Mouse (Mus musculus): ENCODE measurements around the gene Arpc3.
"Not testable (repeated sequence)": the region's sequence is repeated elsewhere in the genome, so short reads cannot be mapped to it uniquely, and the experiment has no call there.

The Arpc3 gene

DNA sequence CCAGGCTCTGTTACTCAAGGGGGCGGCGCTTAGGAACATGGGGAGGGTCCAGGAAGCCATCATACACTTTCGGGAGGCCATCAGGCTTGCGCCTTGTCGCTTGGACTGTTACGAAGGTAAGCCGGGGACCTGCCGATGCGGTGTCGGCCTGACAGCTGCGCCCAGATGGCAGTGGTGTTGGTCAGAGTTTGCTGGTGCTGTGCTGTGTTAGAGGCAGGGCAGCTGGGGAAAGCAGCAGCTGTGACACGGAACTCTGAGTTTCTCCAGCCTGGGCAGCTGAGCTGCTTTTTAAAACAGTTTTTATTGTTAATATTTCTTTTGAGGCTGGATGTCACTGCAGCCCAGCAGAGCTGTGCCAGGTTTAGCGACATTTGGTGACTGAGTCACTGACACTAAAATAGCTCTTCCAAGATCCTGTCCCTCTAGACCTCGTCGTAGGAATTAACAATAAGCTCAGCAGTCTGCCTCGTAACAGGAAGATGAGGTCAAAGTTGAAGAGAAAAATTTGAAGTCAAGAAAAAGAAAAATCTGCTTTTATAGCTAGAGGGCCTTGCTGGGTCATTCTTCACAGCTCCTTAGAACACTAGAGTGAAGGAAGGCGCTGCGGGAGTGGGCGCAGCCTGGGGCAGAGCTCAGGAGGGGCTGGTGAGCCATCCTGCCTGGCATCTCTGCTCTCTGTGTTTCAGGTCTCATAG is 47.9 kb downstream of the Arpc3 start:
- DNase-seq (ENCODE audit: low spot score in 2 of 2) = no peak

- DNase-seq (ENCODE audit: low spot score in 2 of 2) = no peak
Measured at GRCm38 (mm10) chr5:122440095-122440630, 48.5 kb downstream of the Arpc3 start.

DNA sequence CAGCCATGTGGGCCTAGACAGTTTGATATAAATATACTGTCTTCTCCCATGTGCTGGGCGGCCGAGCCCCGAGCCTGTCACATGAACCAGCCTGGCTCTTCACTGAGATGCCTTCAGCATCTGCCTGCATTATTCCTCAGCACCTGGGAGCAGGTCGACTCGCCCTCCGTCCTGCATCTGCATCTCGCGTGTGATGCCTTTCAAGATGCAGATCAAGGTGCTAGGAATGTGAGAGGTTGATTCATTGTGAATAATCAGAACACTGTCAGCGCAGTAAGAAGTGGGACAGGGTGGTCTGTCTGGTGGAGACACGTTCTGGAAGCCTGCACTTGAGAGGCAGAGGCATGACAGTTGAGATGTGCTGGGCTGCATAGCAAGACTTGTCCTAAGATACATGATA is 52.8 kb downstream of the Arpc3 start:
- no peak for DNase-seq (ENCODE audit: low spot score in 2 of 2)

GRCm38 (mm10) chr5:122445051-122445610 is 53.5 kb downstream of the Arpc3 start:
- DNase-seq (ENCODE audit: low spot score in 2 of 2) = no peak

GRCm38 (mm10) chr5:122447857-122448256 is 56.2 kb downstream of the Arpc3 start:
- no peak for DNase-seq (ENCODE audit: low spot score in 2 of 2)

GRCm38 (mm10) chr5:122448869-122449268 is 57.2 kb downstream of the Arpc3 start:
- no peak for DNase-seq (ENCODE audit: low spot score in 2 of 2)

- no peak for DNase-seq (ENCODE audit: low spot score in 2 of 2)
Measured at GRCm38 (mm10) chr5:122449946-122450345, 58.3 kb downstream of the Arpc3 start.

- no peak for DNase-seq (ENCODE audit: low spot score in 2 of 2)
Measured at GRCm38 (mm10) chr5:122450913-122451317, 59.2 kb downstream of the Arpc3 start.

DNA sequence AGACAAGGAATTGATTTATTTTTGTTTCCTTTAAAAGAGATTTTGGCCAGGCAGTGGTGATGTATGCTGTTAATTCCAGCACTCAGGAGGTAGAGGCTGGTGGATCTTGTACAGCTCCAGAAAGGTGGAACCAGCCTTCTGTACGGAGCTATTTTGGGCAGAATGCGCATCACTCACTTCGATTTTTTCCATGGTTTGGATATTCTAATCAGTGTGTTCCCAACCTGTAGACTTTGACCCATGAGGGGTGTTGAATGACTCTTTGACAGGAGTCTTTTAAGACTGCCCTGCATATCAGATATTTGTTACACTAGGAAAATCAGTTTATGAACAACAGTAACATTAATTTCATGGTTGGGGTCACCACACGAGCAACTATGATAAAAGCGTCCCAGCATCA is 59.6 kb downstream of the Arpc3 start:
- DNase-seq (ENCODE audit: low spot score in 2 of 2) = no peak

GRCm38 (mm10) chr5:122452194-122452593 is 60.5 kb downstream of the Arpc3 start:
- no peak for DNase-seq (ENCODE audit: low spot score in 2 of 2)

GRCm38 (mm10) chr5:122453188-122453587 is 61.5 kb downstream of the Arpc3 start:
- DNase-seq (ENCODE audit: low spot score in 2 of 2) = no peak

DNA sequence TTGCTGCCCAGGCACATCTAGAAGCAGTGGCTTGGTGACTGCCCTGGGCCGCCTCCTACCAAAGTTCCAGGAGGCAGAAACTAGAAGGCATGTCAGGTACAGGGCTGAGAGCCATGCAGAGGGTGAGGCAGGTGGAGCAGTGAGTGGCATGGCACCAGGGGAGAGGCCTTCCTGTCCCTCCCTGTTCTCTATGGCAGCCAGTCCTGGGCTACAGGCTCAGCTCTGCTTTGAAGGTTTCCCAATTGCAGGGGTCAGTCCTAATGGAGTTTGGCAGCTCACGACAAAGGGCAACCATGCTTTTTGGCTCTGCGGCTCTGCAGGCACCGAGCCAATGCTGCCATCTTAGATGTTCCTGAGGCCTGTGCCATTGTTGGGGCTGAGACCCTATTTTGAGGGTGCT is 62.8 kb downstream of the Arpc3 start:
- DNase-seq (ENCODE audit: low spot score in 2 of 2) = no peak

DNA sequence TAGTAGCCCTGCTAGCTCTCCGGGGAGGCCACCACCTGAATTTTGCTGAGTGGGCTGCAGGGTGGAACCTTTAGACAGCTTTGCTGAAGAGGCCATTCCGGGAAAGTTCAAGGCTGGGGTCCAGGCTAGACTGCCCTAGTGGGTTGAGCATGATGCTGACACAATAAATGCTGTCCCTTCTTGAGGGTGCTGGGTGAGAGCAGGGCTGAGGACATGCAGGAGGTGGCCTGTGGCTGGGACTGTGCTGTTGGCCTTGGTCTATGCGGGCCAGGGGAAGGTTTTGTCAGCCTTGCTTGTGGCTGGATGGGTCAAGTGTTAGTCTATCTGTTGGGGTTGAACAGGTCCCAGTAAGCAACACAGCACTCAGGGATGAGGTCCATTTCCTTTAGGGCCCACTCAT is 63.2 kb downstream of the Arpc3 start:
- no peak for DNase-seq (ENCODE audit: low spot score in 2 of 2)

- DNase-seq (ENCODE audit: low spot score in 2 of 2) = no peak
Measured at GRCm38 (mm10) chr5:122455584-122455983, 63.9 kb downstream of the Arpc3 start.

DNA sequence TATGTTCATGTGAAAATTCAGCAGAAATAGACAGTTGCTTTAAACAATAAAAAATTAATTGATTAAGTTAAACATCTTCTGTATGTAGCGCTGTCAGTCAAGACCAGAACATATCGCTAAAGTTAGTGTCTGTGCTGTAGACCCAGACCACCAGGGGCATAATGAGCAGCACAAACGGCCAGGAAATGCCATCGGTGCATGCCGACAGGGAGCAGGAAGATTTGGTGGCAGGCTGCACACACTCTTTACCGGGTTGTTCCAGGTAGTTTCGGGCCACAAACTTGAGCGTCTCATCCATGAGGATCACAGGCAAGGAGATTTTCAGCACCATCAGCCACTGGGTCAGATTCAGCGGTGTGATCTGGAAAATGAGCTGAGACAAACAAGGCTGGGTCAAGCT is 65.4 kb downstream of the Arpc3 start:
- not testable (repeated sequence) for DNase-seq (ENCODE audit: low spot score in 2 of 2)

DNA sequence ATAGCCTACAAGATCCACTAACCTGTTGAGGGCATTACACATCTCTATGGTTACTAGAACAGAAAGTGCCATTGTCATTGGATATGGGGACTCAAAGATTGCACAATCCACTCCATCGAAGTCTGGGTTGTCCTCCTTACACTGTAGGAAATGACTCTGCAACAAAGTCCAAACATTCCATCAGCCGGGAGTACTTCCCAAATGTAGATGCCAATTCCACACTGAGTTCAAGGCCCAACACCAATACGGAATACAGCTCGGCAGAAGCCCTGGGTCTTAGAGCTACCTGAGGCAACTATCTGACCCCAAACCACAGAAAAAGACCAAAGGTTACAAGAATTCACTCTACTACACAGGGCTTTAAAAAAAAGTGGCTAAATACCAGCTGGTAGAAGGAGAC is 66.4 kb downstream of the Arpc3 start:
- DNase-seq (ENCODE audit: low spot score in 2 of 2) = no peak

DNA sequence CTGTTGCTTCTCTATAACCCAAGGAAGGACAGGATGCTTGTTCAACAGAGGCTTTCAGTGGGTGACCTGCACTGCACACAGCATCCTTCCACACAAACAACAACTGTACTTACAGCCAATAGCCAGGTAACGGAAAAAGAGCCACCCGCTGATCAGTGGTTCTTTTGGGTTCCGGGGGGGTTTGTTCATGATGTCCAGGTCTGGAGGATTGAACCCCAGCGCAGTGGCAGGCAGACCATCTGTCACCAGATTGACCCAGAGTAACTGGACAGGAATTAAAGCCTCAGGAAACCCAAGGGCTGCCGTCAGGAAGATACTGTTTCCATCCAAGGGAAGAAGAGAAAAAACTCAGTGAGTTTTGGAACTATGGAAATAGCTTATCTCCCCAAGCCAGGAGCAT is 67.7 kb downstream of the Arpc3 start:
- no peak for DNase-seq (ENCODE audit: low spot score in 2 of 2)

- no peak for DNase-seq (ENCODE audit: low spot score in 2 of 2)
Measured at GRCm38 (mm10) chr5:122460656-122461055, 69.0 kb downstream of the Arpc3 start.

DNA sequence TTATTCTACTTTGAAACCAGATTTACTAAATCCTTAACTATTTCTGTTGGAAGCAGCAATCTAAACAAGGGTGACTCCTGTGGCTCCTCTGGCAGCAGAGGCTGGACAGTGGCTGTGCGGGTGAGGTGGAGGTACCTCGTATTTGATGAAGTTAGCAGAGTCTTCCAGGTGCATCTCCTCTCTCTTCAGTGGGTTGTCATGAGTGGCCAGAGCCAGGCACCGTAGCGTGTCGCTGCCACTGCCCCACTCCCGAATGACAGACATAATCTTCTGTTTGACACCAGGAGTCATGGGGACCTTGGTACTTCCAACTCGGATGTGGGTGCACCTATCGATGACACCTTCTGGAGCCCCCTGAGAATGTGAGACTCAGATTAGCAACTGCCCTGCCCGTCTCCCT is 69.8 kb downstream of the Arpc3 start:
- no peak for DNase-seq (ENCODE audit: low spot score in 2 of 2)

Measured in natural killer cell, adult 2 months (primary cell).